Mouse (Mus musculus): ENCODE data around the gene Axin1.

Axin1 gene

DNA sequence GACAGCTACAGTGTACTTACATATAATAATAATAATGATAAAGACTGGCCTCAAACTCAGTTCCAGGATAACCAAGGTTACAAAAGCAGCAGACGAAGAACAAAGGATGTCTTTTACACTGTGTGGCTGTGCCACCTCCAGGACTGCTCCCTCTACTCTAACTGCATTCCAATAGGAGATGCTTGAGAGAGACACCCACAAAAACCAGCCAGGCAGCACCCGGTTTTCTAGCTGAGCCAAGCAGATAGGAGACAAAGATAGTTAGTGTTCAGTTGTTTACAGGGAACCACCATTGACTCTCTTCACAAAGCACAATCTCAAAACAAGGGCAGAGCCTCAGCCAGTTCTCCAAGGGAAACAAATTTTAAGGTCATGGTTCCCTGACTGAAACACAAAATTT, 101.1 kb downstream of the Axin1 start:
- no peak for DNase-seq (ENCODE audit: low spot score)

- DNase-seq (ENCODE audit: low spot score) = no peak
Observed at GRCm38 (mm10) chr17:26240120-26240790, 101.8 kb downstream of the Axin1 start.

GRCm38 (mm10) chr17:26240990-26241389, 102.5 kb downstream of the Axin1 start:
- DNase-seq (ENCODE audit: low spot score) = no peak

DNA sequence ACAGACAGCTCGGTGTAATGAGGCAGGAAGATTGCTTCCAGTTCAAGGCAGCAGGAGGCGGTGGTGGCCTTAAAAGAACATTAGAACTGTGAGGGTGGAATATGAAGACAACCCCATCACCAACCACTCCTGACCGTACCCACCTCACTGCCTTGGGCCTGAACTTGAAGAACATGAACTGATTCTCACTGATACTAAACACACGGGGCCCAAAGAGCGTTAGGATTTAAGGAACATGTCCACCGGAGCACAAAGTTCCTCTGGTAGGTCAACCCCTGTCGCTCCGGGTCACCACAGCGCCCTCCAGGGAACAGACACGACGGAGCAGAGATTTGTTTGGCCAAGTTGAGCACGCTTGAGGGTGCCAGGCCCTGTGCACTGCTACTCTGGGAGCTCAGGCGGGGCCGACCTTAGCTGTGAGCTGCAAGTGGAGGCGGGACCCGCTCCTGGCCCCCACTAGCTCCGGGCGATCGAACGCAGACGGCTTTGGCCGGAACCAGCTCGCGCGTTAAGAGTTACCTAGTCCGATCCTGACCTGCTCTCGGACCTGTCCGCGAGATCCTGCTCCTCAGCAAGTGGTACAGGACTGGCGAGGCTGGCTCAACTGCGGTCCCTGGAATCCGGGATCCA, 105.1 kb downstream of the Axin1 start:
- DNase-seq (ENCODE audit: low spot score) = peak; percentile 65

GRCm38 (mm10) chr17:26244101-26244841, 105.8 kb downstream of the Axin1 start, which contains the start of gene Fam234a:
TSS of gene Fam234a (minus strand) at chr17:26244242.
- peak; percentile 94 for DNase-seq (ENCODE audit: low spot score)
